Mouse (Mus musculus) ovary, adult 10 weeks (tissue): Measurements from ENCODE around the gene Uba5. TPM values are rescaled to one million over a fixed set of nuclear protein-coding genes. Genes with fewer than 3 reads are reported as not detected.

Experiments used
- polyA plus RNA-seq: library from polyadenylated mRNA; stranded (reverse); fragments of 350-450 nt; fragmentation: Illumina TruSeq; extraction: RNeasy Lipid Tissue Mini Kit (QIAGEN cat#74804); gene quantifications from one replicate; pipeline ENCODE4 v1.2.3, GENCODE M21; 2014

The Uba5 gene
- polyA plus RNA-seq = 63.2 TPM

DNA sequence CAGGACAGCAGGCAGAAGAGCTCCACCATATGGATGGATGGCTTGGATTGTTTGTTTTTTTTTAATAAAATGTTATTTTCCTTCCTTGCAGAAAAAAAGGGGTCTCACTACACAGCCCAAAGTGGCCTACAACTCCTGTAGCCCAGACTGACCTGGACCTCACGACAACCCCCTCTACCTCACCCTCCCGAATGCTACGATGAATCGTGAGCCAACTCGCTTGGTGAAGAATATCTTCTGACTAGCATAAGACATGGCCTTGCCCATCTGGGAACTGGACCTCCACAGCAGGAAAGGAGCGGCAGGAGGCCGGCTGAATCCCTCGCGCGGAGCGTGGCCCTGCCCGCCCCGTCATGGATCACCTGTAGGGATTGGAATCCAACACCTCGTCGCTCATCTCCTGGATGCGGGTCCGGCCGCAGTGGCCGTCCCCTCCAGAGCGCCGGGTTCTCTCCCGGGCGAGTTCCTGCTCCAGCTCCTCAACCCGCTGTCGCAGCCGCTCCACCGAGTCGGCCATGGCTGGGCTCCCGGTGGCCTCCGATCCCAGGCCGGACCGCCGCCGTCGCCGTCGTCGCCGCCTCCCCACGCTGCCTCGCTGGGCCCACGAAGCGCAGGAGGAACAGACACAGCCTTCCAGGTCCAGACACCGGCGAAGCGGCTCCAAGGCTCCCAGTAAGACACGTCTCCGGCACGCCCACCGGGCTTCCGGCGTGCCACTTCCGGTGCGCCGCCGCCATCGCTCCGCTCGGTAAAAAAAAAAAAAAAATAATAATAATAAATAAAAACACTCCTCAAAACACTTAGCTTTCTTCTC, at the start of gene Uba5:
Uba5 (minus strand) TSS at position 705 of the 814 bp plus-strand sequence.

DNA sequence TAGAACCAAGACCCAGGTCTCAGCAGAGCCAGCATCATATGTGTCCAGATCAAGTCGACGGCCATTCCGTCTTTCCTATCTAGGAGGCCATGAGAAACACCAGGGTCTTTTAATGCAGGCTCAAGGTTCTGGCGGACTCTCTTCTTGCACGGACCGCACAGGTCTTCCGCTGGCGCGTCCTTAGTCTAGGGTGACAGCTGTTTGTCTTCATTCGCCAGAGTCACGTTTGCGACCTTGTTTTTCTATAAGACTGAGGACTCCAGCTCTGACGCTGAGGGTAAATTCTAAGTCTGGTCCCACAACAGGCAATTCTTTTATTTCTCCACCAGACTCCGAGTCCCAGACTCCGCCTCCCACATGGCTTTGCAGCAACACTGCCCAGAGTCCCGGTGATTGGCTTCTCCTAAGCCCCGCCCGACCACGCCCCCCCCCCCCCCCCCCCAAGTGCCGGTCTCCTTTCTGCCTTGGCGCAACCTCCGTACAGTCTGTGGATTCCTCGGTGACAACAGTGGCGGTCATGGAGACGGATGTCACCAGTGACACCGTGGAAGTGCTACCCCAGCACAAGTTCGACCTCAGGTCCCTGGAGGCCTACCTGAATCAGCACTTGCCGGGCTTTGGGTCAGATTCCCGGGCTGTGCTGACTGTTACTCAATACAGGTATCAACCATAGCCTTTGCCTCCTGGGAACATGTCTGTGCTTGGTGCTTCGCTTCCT, 469 bp upstream of the Uba5 start, which contains the start of gene Acad11:
Acad11 (plus strand) TSS at position 134 of the 718 bp plus-strand sequence.

DNA sequence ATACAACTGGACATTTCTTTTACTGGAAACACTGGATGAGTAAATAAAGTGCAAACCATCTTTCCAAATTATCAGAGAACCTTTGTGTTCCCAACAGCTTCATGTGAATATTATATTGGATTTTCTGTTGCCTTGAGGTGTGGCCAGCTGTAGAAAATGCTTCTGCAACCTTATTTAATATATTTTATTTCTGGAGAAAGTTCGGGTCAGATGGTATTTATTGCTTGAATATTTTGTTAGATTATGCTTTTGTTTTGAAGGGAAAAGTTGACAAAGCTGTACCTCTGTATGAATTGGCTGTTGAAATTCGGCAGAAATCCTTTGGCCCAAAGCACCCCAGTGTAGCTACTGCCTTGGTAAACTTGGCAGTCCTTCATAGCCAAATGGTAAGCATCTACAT, 22.6 kb downstream of the Uba5 start, which contains the start of gene Gm28305:
Gm28305 (plus strand) TSS at position 301 of the 400 bp plus-strand sequence.

DNA sequence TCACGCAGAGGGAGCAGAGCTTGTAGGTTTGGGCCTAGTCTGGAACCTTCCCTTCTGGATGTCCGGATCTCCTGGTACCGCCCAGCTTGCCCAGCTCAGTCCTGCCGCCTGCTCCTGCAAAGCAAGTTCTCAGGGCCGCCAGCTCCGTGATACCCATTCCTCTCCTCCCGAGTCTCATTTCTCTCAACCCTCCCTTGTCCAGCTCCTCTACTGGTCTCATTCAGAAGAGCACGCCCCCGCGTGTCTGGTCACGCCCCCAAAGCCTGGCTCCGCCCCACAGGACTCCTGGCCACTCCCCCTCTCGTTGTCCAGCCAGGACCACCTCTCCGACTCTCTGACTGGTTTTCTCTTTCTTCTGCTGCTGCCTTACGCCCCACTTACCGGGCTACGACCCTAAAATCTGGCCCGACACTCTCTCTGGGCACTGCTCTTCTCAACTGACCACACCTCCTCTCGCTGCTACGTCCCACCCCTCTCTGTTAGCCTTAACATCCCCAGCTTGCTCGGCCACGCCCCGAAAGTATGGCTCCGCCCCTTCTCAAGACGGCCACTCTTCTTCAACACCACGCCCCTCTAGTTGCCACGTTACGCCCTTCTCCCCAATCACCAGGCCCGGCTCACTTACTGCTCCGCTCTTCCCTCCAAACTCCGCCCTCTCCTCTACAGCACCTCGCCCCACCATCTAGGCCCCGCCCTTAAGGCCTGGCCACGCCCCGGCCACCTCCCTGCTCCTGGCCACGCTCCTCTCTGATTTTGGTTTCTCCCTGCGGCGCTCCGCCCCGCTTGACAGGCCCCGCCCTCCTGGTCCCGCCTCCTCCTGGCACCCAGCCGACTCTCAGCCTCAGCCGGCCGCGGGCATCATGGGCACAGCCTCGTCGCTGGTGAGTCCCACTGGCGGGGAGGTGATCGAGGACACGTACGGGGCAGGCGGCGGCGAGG, 60.7 kb downstream of the Uba5 start, which contains the start of gene Nphp3:
Nphp3 (plus strand) TSS at position 624 of the 939 bp plus-strand sequence.

Other genes with a start within 250 kb of the Uba5 start
- gene Nphp3, start 60.6 kb downstream of the Uba5 start, polyA plus RNA-seq = 6.6 TPM
- gene Gm28305, start 22.5 kb downstream of the Uba5 start, polyA plus RNA-seq = not detected
- 27.8 TPM for gene Acad11, start 243 bp upstream of the Uba5 start, polyA plus RNA-seq
- 2.9 TPM for gene Ackr4, start 63.8 kb upstream of the Uba5 start, polyA plus RNA-seq
- gene Dnajc13, start 199.8 kb upstream of the Uba5 start, polyA plus RNA-seq = 84.1 TPM